Mouse (Mus musculus) stomach, postnatal 0 days (tissue): Measurements from ENCODE around the gene Taok3. TPM values are rescaled to one million over a fixed set of nuclear protein-coding genes. Genes with fewer than 3 reads are reported as not detected.

ENCODE experiments used
- ATAC-seq: fragments of 200-750 bp; cut with Nextera tagmentation; 2 replicates; pipeline ENCODE4 v1.8.0; 2017; ENCODE audit not compliant: low FRiP score, low TSS enrichment
- DNase-seq: peaks from one replicate; pipeline ENCODE4 v3.0.0-alpha.2; 2016; ENCODE audit warnings: low spot score
- H3K27ac ChIP-seq: fragments of 300-500 bp; sonication (generic); replicated peaks from 2 replicates; pipeline ENCODE4 v1.5.1; 2014; ENCODE audit warnings: mild to moderate bottlenecking, control low read depth
- H3K27me3 ChIP-seq: fragments of 300-500 bp; sonication (generic); 2 replicates; pipeline ENCODE4 v1.6.1; 2014; ENCODE audit warnings: low read length; ENCODE audit not compliant: control insufficient read depth, insufficient read depth
- H3K36me3 ChIP-seq: fragments of 300-500 bp; sonication (generic); 2 replicates; pipeline ENCODE4 v1.6.1; 2014; ENCODE audit warnings: low read length, mixed read lengths; ENCODE audit not compliant: control insufficient read depth, insufficient read depth
- H3K4me1 ChIP-seq: fragments of 300-500 bp; sonication (generic); replicated peaks from 2 replicates; pipeline ENCODE4 v1.6.1; 2014; ENCODE audit warnings: antibody characterized with exemption; ENCODE audit not compliant: control insufficient read depth, insufficient read depth
- H3K4me2 ChIP-seq: fragments of 300-500 bp; sonication (generic); replicated peaks from 2 replicates; pipeline ENCODE4 v1.6.1; 2014; ENCODE audit warnings: low read depth, mild to moderate bottlenecking, control low read depth, moderate library complexity
- H3K4me3 ChIP-seq: fragments of 300-500 bp; sonication (generic); 2 replicates; pipeline ENCODE4 v1.5.1; 2014; ENCODE audit warnings: low read depth, low read length, control low read depth
- H3K9ac ChIP-seq: fragments of 300-500 bp; sonication (generic); 2 replicates; pipeline ENCODE4 v1.6.1; 2014; ENCODE audit warnings: mild to moderate bottlenecking, low read length, control low read depth, mixed read lengths
- H3K9me3 ChIP-seq: fragments of 300-500 bp; sonication (generic); 2 replicates; pipeline ENCODE4 v1.6.1; 2016; ENCODE audit warnings: low read length; ENCODE audit not compliant: control insufficient read depth
- CTCF ChIP-seq: IDR thresholded peaks from 2 replicates; pipeline ENCODE4 v1.5.1; 2016; ENCODE audit warnings: antibody characterized with exemption, low read depth, mild to moderate bottlenecking, moderate library complexity
- EP300 ChIP-seq: optimal IDR thresholded peaks from 2 replicates; pipeline ENCODE3; 2016; ENCODE audit warnings: antibody characterized with exemption
- WGBS: fragments of 180-500 bp; shearing (Covaris S2); extraction: QIAGEN DNeasy Blood & Tissue Kit; methylation state at CpG from one replicate; pipeline ENCODE4 v1.1.7; 2014; 5-methylcytosine and 5-hydroxymethylcytosine counted together
- polyA plus RNA-seq: library from polyadenylated mRNA; unstranded; fragments of >200 nt; fragmentation: Nextera tagmentation; extraction: Ambion mirVana; gene quantifications from 2 replicates; pipeline ENCODE4 v1.2.1, GENCODE M21; 2015

Taok3 gene
- polyA plus RNA-seq, 1 experiment from 2014 or later = 24.2 TPM

DNA sequence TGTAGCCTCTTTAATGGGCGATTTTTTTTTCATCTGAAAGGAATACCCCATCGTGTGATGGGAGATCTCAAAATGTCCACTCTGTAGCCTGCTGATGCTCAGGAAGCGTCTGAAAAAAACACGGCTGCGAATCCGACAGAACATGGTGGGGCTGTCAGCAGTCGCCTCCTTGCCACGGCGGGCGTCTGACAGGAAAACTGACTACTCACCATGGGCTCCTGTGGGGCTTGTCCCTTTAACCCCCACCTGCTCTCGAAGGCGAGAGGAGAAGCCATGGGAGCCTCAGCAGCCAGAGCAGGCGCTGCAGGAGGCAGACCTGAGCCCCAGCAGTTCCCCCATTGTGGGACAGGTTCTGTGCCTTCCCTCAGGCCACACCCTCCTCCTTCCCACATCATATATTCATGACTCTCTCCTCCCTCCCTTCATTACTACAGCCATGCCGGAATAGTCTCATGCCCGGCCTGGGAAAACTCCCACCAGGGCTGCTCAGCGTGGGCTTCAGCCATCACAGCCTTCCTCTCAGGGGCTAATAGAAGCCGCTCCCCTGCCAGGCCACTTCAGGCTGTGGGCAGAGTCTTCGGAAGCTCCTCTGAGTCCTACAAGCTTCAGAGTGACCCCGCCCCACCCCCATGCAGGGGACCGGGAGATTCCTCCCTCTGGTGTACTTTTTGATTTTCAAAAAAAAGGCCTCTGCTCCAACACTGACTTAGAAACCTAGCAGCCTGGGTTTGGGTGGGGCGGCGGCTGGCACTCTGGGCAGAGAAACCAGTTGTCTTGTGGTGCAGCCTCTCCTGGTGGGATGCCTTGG lies 122.9 kb downstream of the Taok3 start:
- ATAC-seq = peak; percentile 22; the same call in 1 of the 2 replicates
- no peak overlapping the region for H3K27ac ChIP-seq
- no peak overlapping the region for H3K9ac ChIP-seq
- H3K4me3 ChIP-seq = no peak overlapping the region
- H3K27me3 ChIP-seq = no peaks in the 10 kb centered on the region
- H3K4me1 ChIP-seq = no peaks in the 10 kb centered on the region
- H3K36me3 ChIP-seq = no peaks in the 10 kb centered on the region; the same call in 1 of the 2 replicates
- TF ChIP-seq CTCF = no peak
- no peak for TF ChIP-seq EP300
- no peaks in the 10 kb centered on the region for H3K9me3 ChIP-seq
- 51% methylated on average over 22 of the region's 22 CpGs for WGBS
- H3K4me2 ChIP-seq = peak overlapping the region; percentile 35; the same call in 1 of the 2 replicates
- no peak for DNase-seq

DNA sequence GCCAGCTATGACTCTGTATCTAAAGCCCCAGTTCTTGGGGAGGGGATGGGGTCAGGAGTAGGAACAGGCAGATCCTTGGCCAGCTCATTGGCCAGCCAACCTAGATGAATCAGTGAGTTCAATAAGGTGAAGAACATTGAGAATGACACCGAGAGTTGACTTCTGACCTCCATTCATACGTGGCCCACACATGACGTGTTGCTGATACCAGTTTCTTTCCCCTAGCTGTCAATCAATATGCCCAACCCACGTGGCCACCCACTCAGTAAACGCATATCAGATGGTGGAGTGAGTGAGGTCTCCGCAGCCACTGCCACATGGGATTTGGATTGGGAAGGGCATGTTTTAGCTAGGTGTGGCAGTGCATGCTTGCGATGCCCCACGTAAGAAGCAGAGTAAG lies 125.2 kb downstream of the Taok3 start:
- Histone ChIP-seq H3K27ac (no peak overlapping the region), H3K4me1 (no peaks in the 10 kb centered on the region), H3K27me3 (no peaks in the 10 kb centered on the region), H3K4me3 (no peak overlapping the region), H3K9ac (no peak overlapping the region), H3K4me2 (no peak overlapping the region), H3K9me3 (no peaks in the 10 kb centered on the region), H3K36me3 (no peaks in the 10 kb centered on the region; the same call in 1 of the 2 replicates)
- ATAC-seq (peak; percentile 26; the same call in 1 of the 2 replicates), DNase-seq (no peak)
- TF ChIP-seq EP300 (no peak), CTCF (no peak)
- 76% methylated on average over 8 of the region's 8 CpGs for WGBS

DNA sequence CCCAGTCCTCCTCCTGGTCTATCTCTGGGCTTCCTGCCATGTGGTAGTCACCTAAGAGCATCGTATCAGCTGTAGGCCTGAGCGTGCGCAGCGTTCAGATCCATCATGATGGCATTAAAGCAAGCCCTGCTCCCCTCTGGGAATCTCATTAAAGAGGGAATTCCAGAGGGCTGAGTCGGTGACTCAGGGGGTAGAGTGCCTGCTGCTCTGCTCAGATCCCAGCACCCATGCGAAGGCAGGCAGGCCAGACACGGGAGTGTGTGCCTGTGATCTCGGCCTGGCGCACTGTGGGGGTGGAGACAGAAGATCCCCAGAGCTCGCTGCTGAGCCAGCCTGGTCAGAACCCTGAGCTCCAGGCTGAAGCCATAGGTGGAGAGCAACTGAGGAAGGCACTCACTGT lies 128.4 kb downstream of the Taok3 start:
- DNase-seq = no peak
- ATAC-seq = no peak
- Histone ChIP-seq H3K4me3 (no peak overlapping the region), H3K27ac (no peak overlapping the region), H3K9me3 (no peaks in the 10 kb centered on the region), H3K9ac (no peak overlapping the region), H3K4me1 (no peaks in the 10 kb centered on the region), H3K4me2 (no peak overlapping the region), H3K27me3 (no peaks in the 10 kb centered on the region), H3K36me3 (peaks cover 10% of the 10 kb centered on the region)
- TF ChIP-seq EP300 (no peak), CTCF (no peak)
- 30% methylated on average over 10 of the region's 10 CpGs for WGBS

DNA sequence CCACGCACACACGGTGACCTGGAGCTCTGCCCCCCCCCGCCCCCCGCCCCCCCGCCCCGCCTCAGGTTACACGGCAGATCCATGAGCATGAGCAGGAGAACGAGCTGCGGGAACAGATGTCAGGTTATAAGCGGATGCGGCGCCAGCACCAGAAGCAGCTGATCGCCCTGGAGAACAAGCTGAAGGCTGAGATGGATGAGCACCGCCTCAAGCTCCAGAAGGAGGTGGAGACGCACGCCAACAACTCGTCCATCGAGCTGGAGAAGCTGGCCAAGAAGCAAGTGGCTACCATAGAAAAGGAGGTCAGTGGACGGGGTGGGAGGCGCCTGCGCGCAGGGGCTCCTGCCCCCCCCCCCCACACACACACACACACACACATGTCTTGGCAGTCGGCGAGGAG lies 130.9 kb downstream of the Taok3 start:
- 53% methylated on average over 23 of the region's 24 CpGs for WGBS

DNA sequence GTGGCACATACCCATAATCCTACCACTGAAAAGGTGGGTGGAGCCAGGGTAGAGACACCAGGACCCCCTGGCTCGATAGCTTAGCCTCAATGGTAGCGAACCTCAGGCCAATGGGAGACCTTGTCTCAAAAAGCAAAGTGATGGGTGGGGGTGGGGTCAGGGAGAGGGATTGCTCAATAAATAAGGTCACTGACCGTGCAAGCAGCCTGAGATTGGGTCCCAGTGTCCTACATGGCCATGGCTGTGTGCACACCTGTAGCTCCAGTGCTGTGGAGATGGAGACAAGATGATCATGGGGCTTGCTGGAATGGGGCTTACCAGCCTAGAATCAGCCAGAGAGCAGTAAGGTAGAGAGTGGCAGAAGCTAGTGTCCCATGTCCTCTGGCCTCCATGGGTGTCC lies 131.8 kb downstream of the Taok3 start:
- no peak overlapping the region for H3K9ac ChIP-seq
- no peaks in the 10 kb centered on the region for H3K27me3 ChIP-seq
- H3K4me1 ChIP-seq = no peaks in the 10 kb centered on the region
- TF ChIP-seq CTCF (no peak), EP300 (no peak)
- peaks cover 17% of the 10 kb centered on the region for H3K36me3 ChIP-seq
- WGBS = 100% methylated on average over 3 of the region's 3 CpGs
- H3K27ac ChIP-seq = no peak overlapping the region
- DNase-seq (no peak), ATAC-seq (no peak)
- no peak overlapping the region for H3K4me2 ChIP-seq
- no peaks in the 10 kb centered on the region for H3K9me3 ChIP-seq
- no peak overlapping the region for H3K4me3 ChIP-seq

More for the DNA sequence above, 130.9 kb downstream of the Taok3 start:
- Histone ChIP-seq H3K4me3 (no peak overlapping the region), H3K27me3 (no peaks in the 10 kb centered on the region), H3K4me2 (no peak overlapping the region), H3K36me3 (peaks cover 14% of the 10 kb centered on the region), H3K9ac (no peak overlapping the region), H3K9me3 (no peaks in the 10 kb centered on the region), H3K27ac (no peak overlapping the region), H3K4me1 (no peaks in the 10 kb centered on the region)
- TF ChIP-seq CTCF (no peak), EP300 (no peak)
- DNase-seq = no peak
- no peak for ATAC-seq

DNA sequence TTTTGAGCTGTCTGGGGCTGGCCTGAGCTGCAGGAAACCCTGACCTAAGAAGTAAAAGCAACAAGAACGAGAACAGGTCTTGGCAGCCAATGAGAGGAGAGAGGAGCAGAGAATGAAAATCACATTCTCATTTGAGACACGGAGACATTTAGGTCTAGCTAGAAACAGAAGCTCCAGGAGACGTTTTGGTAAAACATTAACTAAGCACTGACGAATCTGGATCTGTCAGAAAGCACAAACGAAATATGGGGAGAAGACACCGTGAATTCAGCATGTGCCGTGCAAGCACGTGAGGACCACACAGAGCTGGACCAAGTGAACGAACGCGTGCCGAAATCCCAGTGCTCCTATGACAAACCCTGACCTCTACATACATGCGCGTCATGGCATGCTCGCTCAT lies 138.3 kb downstream of the Taok3 start:
- peaks cover 23% of the 10 kb centered on the region for H3K36me3 ChIP-seq

More for the DNA sequence above, 138.3 kb downstream of the Taok3 start:
- no peak overlapping the region for H3K4me3 ChIP-seq
- no peak overlapping the region for H3K4me2 ChIP-seq
- H3K27me3 ChIP-seq = no peaks in the 10 kb centered on the region
- ATAC-seq (no peak), DNase-seq (no peak)
- TF ChIP-seq EP300 (no peak), CTCF (no peak)
- WGBS = 82% methylated on average over 15 of the region's 15 CpGs
- H3K9me3 ChIP-seq = no peaks in the 10 kb centered on the region
- H3K9ac ChIP-seq = no peak overlapping the region
- no peak overlapping the region for H3K27ac ChIP-seq
- H3K4me1 ChIP-seq = no peaks in the 10 kb centered on the region
